Mouse (Mus musculus): ENCODE measurements around the gene Commd1. TPM values are rescaled to one million over a fixed set of nuclear protein-coding genes. Genes with fewer than 3 reads are reported as not detected.

Commd1 gene
- total and polyA plus RNA-seq, 3 experiments = 102 to 113 TPM; not detected in 1

GRCm38 (mm10) chr11:22885350-22885749 lies 96.8 kb downstream of the Commd1 start:
- TF ChIP-seq ETS1 (IDR thresholded peaks at IDR 0.05; ENCODE audit: low read depth, low read length) (peak; percentile 39; the same call in 1 of the 2 replicates), ZC3H11A (IDR thresholded peaks at IDR 0.05; ENCODE audit: low read depth, low read length) (peak; percentile 16; the same call in 1 of the 2 replicates), BHLHE40 (IDR thresholded peaks at IDR 0.05; ENCODE audit: borderline replicate concordance, low read depth, low read length) (peak; percentile 81), EP300 (IDR thresholded peaks at IDR 0.05; ENCODE audit: low read depth in 1 of 2, low read length in 2 of 2) (peak; percentile 43 to 64; a peak in 3 of 4 replicates), USF1 (IDR thresholded peaks at IDR 0.05; ENCODE audit: low read depth, low read length) (no peak), RCOR1 (IDR thresholded peaks at IDR 0.05; ENCODE audit: low read depth, low read length) (peak; percentile 59), MAX (IDR thresholded peaks at IDR 0.05; ENCODE audit: low read length) (no peak), SIN3A (IDR thresholded peaks at IDR 0.05; ENCODE audit: low read length) (0 out of 2 replicates have a peak, but pooled peaks have one; percentile 37), TCF12 (IDR thresholded peaks at IDR 0.05; ENCODE audit: low read depth, low read length) (0 out of 2 replicates have a peak, but pooled peaks have one; percentile 33), TBP (IDR thresholded peaks at IDR 0.05; ENCODE audit: low read depth, low read length) (no peak), NRF1 (IDR thresholded peaks at IDR 0.05; ENCODE audit: insufficient read depth, low read depth, low read length, poor library complexity, severe bottlenecking) (no peak), GATA1 (IDR thresholded peaks at IDR 0.05; ENCODE audit: low read depth, low read length) (peak; percentile 75)
- no peaks in the 10 kb centered on the region for H3K9me3 ChIP-seq (replicated peaks; ENCODE audit: insufficient read depth, low read length)
- peaks cover 4 to 5% of the 10 kb centered on the region in 2 experiments; a peak in 3 of 4 replicates for H3K4me1 ChIP-seq (ENCODE audit: control insufficient read depth in 1 of 2, insufficient read depth in 2 of 2, low read length in 2 of 2)

GRCm38 (mm10) chr11:22883676-22884075 lies 98.5 kb downstream of the Commd1 start:
- DNase-seq (ENCODE audit: low read depth, low spot score) = no peak
- Histone ChIP-seq H3K27ac (ENCODE audit: control insufficient read depth, low read depth, low read length) (no peak overlapping the region), H3K4me3 (ENCODE audit: control insufficient read depth in 1 of 2, insufficient read depth in 1 of 2, low read depth in 2 of 2, low read length in 2 of 2) (no peak overlapping the region), H3K9me3 (replicated peaks; ENCODE audit: insufficient read depth, low read length) (no peaks in the 10 kb centered on the region), H3K4me1 (ENCODE audit: control insufficient read depth in 1 of 2, insufficient read depth in 2 of 2, low read length in 2 of 2) (peaks cover 4 to 5% of the 10 kb centered on the region in 2 experiments; a peak in 3 of 4 replicates), H3K27me3 (ENCODE audit: control insufficient read depth in 1 of 2, insufficient read depth in 2 of 2, low read length in 2 of 2) (no peaks in the 10 kb centered on the region), H3K79me2 (ENCODE audit: control insufficient read depth, insufficient read depth, low read length, poor library complexity) (no peaks in the 10 kb centered on the region), H3K36me3 (ENCODE audit: control insufficient read depth in 1 of 2, insufficient read depth in 2 of 2, low read length in 2 of 2) (peaks cover 0 to 5% of the 10 kb centered on the region in 2 experiments; a peak in 1 of 4 replicates), H3K9ac (ENCODE audit: control insufficient read depth, low read depth, low read length, poor library complexity, severe bottlenecking) (no peak overlapping the region)
- TF ChIP-seq CHD2 (IDR thresholded peaks at IDR 0.05; ENCODE audit: low read length) (no peak), TBP (IDR thresholded peaks at IDR 0.05; ENCODE audit: low read depth, low read length) (no peak), USF1 (IDR thresholded peaks at IDR 0.05; ENCODE audit: low read depth, low read length) (no peak), KAT2A (conservative IDR thresholded peaks at IDR 0.05; ENCODE audit: low read depth, low read length) (no peak), POLR2AphosphoS5 (IDR thresholded peaks at IDR 0.05; ENCODE audit: borderline replicate concordance, low read depth, low read length) (no peak), POLR2AphosphoS2 (IDR thresholded peaks at IDR 0.05; ENCODE audit: low read length) (no peak), ZNF384 (IDR thresholded peaks at IDR 0.05; ENCODE audit: low read depth, low read length) (no peak), MXI1 (IDR thresholded peaks at IDR 0.05; ENCODE audit: low read depth, low read length) (no peak), UBTF (IDR thresholded peaks at IDR 0.05; ENCODE audit: borderline replicate concordance, insufficient read depth, low read depth, low read length) (no peak), USF2 (IDR thresholded peaks at IDR 0.05; ENCODE audit: borderline replicate concordance in 1 of 2, insufficient read depth in 1 of 2, low read depth in 1 of 2, low read length in 2 of 2) (no peak)

More at GRCm38 (mm10) chr11:22885350-22885749, 96.8 kb downstream of the Commd1 start:
- H3K27ac ChIP-seq (ENCODE audit: control insufficient read depth, low read depth, low read length) = no peak overlapping the region
- H3K4me3 ChIP-seq (ENCODE audit: control insufficient read depth in 1 of 2, insufficient read depth in 1 of 2, low read depth in 2 of 2, low read length in 2 of 2) = no peak overlapping the region
- peaks cover 0 to 5% of the 10 kb centered on the region in 2 experiments; a peak in 1 of 4 replicates for H3K36me3 ChIP-seq (ENCODE audit: control insufficient read depth in 1 of 2, insufficient read depth in 2 of 2, low read length in 2 of 2)
- H3K79me2 ChIP-seq (ENCODE audit: control insufficient read depth, insufficient read depth, low read length, poor library complexity) = no peaks in the 10 kb centered on the region
- no peaks in the 10 kb centered on the region for H3K27me3 ChIP-seq (ENCODE audit: control insufficient read depth in 1 of 2, insufficient read depth in 2 of 2, low read length in 2 of 2)
- DNase-seq (ENCODE audit: low read depth, low spot score) = peak; percentile 56
- H3K9ac ChIP-seq (ENCODE audit: control insufficient read depth, low read depth, low read length, poor library complexity, severe bottlenecking) = no peak overlapping the region
